Mouse (Mus musculus): ENCODE data around the gene Hnrnpr. TPM values are rescaled to one million over a fixed set of nuclear protein-coding genes. Genes with fewer than 3 reads are reported as not detected.

The Hnrnpr gene
- polyA plus RNA-seq, 1 experiment from 2014 or later, result 254 TPM

- peak overlapping the region; percentile 100 for H3K4me3 ChIP-seq (replicated peaks)
- H3K27me3 ChIP-seq, result no peaks in the 10 kb centered on the region
- WGBS, result under 1% methylated on average over 80 of the region's 81 CpGs
- peak overlapping the region; percentile 84 for H3K4me2 ChIP-seq (replicated peaks)
- peak overlapping the region; percentile 100 for H3K9ac ChIP-seq (replicated peaks)
- H3K27ac ChIP-seq, result peak overlapping the region; percentile 99
- ATAC-seq, result no peak
- H3K36me3 ChIP-seq, result no peaks in the 10 kb centered on the region
- H3K9me3 ChIP-seq, result no peaks in the 10 kb centered on the region
- H3K4me1 ChIP-seq (replicated peaks), result peaks cover 43% of the 10 kb centered on the region
Observed at GRCm38 (mm10) chr4:136311042-136311999, 579 bp downstream of the Hnrnpr start.

GRCm38 (mm10) chr4:136312616-136313015 lies 1.9 kb downstream of the Hnrnpr start:
- peaks cover 43% of the 10 kb centered on the region for H3K4me1 ChIP-seq (replicated peaks)
- H3K27me3 ChIP-seq, result no peaks in the 10 kb centered on the region
- no peak for ATAC-seq
- peak overlapping the region; percentile 100 for H3K9ac ChIP-seq (replicated peaks)
- H3K36me3 ChIP-seq, result peaks cover 10% of the 10 kb centered on the region
- no peaks in the 10 kb centered on the region for H3K9me3 ChIP-seq
- peak overlapping the region; percentile 84 for H3K4me2 ChIP-seq (replicated peaks)
- 25% methylated on average over 4 of the region's 4 CpGs for WGBS
- no peak overlapping the region for H3K27ac ChIP-seq
- peak overlapping the region; percentile 100 for H3K4me3 ChIP-seq (replicated peaks)

DNA sequence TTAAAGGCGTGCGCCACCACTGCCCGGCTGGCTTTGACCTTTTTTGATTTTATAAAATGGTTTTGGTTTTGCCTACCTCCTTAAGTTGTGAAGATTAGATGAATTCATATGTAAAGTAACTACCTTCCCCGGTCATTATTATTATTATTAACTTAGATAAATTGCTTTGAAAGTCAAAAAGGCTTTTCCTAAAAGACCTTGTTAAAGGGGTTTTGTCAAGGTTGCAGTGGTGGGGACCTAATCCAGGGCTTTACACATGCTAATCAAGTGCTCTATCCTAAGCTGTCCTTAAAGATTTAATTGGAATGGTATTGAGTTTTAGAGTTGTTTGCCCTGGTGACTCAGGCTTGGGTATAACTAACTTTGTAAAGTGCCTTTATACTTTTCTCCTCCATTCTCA lies 6.9 kb downstream of the Hnrnpr start:
- H3K27me3 ChIP-seq, result no peaks in the 10 kb centered on the region
- no peak for ATAC-seq
- no peak overlapping the region for H3K27ac ChIP-seq
- H3K4me2 ChIP-seq (replicated peaks), result no peak overlapping the region
- H3K36me3 ChIP-seq, result peaks cover 53% of the 10 kb centered on the region
- H3K4me3 ChIP-seq (replicated peaks), result no peak overlapping the region
- H3K9ac ChIP-seq (replicated peaks), result no peak overlapping the region
- whole genome bisulfite sequencing, result 55% methylated on average over 4 of the region's 4 CpGs
- H3K9me3 ChIP-seq, result no peaks in the 10 kb centered on the region
- peaks cover 24% of the 10 kb centered on the region for H3K4me1 ChIP-seq (replicated peaks)

GRCm38 (mm10) chr4:136320016-136320415 lies 9.3 kb downstream of the Hnrnpr start:
- Histone ChIP-seq H3K9ac (replicated peaks) (no peak overlapping the region), H3K27ac (no peak overlapping the region), H3K9me3 (no peaks in the 10 kb centered on the region), H3K27me3 (no peaks in the 10 kb centered on the region), H3K36me3 (peaks cover 64% of the 10 kb centered on the region), H3K4me1 (replicated peaks) (peaks cover 2% of the 10 kb centered on the region), H3K4me3 (replicated peaks) (no peak overlapping the region), H3K4me2 (replicated peaks) (no peak overlapping the region)
- WGBS, result 90% methylated on average over 4 of the region's 4 CpGs
- ATAC-seq, result no peak

- Histone ChIP-seq H3K4me1 (replicated peaks) (no peaks in the 10 kb centered on the region), H3K27ac (no peak overlapping the region), H3K36me3 (peaks cover 62% of the 10 kb centered on the region), H3K27me3 (no peaks in the 10 kb centered on the region), H3K9ac (replicated peaks) (no peak overlapping the region), H3K4me3 (replicated peaks) (no peak overlapping the region), H3K4me2 (replicated peaks) (no peak overlapping the region), H3K9me3 (no peaks in the 10 kb centered on the region)
- ATAC-seq, result no peak
- 79% methylated on average over 2 of the region's 2 CpGs for WGBS
Observed at GRCm38 (mm10) chr4:136324226-136324625, 13.5 kb downstream of the Hnrnpr start.

DNA sequence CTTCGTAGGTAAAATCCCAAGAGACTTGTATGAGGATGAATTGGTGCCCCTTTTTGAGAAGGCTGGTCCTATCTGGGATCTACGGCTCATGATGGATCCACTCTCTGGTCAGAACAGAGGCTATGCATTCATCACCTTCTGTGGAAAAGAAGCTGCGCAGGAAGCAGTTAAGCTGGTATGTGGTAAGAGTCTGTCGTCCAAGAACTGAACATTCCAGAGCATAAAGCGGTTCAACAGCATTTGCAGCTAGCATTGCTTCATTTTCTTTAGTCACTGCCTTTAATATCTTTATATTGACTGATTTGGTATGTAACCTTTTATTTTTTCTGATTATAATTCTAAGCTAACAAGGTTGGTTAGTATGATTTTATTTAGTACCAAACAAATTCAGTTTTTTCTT lies 16.5 kb downstream of the Hnrnpr start:
- ATAC-seq, result no peak
- no peaks in the 10 kb centered on the region for H3K4me1 ChIP-seq (replicated peaks)
- no peaks in the 10 kb centered on the region for H3K9me3 ChIP-seq
- H3K36me3 ChIP-seq, result peaks cover 53% of the 10 kb centered on the region
- no peak overlapping the region for H3K4me2 ChIP-seq (replicated peaks)
- no peak overlapping the region for H3K9ac ChIP-seq (replicated peaks)
- no peak overlapping the region for H3K4me3 ChIP-seq (replicated peaks)
- H3K27me3 ChIP-seq, result no peaks in the 10 kb centered on the region
- H3K27ac ChIP-seq, result no peak overlapping the region
- WGBS, result 91% methylated on average over 5 of the region's 5 CpGs

GRCm38 (mm10) chr4:136328115-136328514 lies 17.4 kb downstream of the Hnrnpr start:
- Histone ChIP-seq H3K27ac (no peak overlapping the region), H3K9ac (replicated peaks) (no peak overlapping the region), H3K9me3 (no peaks in the 10 kb centered on the region), H3K4me3 (replicated peaks) (no peak overlapping the region), H3K4me2 (replicated peaks) (no peak overlapping the region), H3K4me1 (replicated peaks) (no peaks in the 10 kb centered on the region), H3K36me3 (peaks cover 55% of the 10 kb centered on the region), H3K27me3 (no peaks in the 10 kb centered on the region)
- ATAC-seq, result no peak

GRCm38 (mm10) chr4:136331709-136332108 lies 21.0 kb downstream of the Hnrnpr start:
- Histone ChIP-seq H3K27ac (no peak overlapping the region), H3K4me3 (replicated peaks) (no peak overlapping the region), H3K36me3 (peaks cover 60% of the 10 kb centered on the region), H3K9ac (replicated peaks) (no peak overlapping the region), H3K4me1 (replicated peaks) (no peaks in the 10 kb centered on the region), H3K4me2 (replicated peaks) (no peak overlapping the region), H3K9me3 (no peaks in the 10 kb centered on the region), H3K27me3 (no peaks in the 10 kb centered on the region)
- ATAC-seq, result no peak
- 98% methylated on average over 3 of the region's 3 CpGs for WGBS

DNA sequence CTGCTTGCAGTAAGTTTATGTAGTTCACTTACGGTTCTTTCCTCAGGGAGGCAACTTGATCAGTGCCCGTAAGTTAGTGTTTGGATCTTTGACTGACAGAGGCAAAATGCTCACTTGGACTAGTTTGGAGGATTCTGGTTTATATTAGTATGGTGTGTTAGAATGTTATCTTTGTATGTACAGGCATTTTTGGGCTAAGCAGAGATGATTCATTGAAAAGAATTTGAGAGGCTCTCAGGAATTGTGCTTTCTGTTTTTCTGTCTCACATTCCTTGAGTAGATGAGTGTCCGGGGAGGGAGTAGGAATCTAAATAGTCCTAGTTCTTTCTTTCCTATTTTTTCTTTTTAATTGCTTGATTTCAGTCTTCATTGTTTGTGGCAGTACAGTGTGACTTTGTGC lies 22.4 kb downstream of the Hnrnpr start:
- no peak overlapping the region for H3K27ac ChIP-seq
- no peaks in the 10 kb centered on the region for H3K4me1 ChIP-seq (replicated peaks)
- peaks cover 62% of the 10 kb centered on the region for H3K36me3 ChIP-seq
- ATAC-seq, result no peak
- 91% methylated on average over 3 of the region's 3 CpGs for WGBS
- H3K4me3 ChIP-seq (replicated peaks), result no peak overlapping the region
- H3K9me3 ChIP-seq, result no peaks in the 10 kb centered on the region
- no peaks in the 10 kb centered on the region for H3K27me3 ChIP-seq
- H3K4me2 ChIP-seq (replicated peaks), result no peak overlapping the region
- H3K9ac ChIP-seq (replicated peaks), result no peak overlapping the region

GRCm38 (mm10) chr4:136335065-136335464 lies 24.3 kb downstream of the Hnrnpr start:
- Histone ChIP-seq H3K4me1 (replicated peaks) (no peaks in the 10 kb centered on the region), H3K27ac (no peak overlapping the region), H3K27me3 (no peaks in the 10 kb centered on the region), H3K36me3 (peaks cover 61% of the 10 kb centered on the region), H3K9ac (replicated peaks) (no peak overlapping the region), H3K4me3 (replicated peaks) (no peak overlapping the region), H3K9me3 (no peaks in the 10 kb centered on the region), H3K4me2 (replicated peaks) (no peak overlapping the region)
- ATAC-seq, result no peak
- 81% methylated on average over 2 of the region's 2 CpGs for WGBS

DNA sequence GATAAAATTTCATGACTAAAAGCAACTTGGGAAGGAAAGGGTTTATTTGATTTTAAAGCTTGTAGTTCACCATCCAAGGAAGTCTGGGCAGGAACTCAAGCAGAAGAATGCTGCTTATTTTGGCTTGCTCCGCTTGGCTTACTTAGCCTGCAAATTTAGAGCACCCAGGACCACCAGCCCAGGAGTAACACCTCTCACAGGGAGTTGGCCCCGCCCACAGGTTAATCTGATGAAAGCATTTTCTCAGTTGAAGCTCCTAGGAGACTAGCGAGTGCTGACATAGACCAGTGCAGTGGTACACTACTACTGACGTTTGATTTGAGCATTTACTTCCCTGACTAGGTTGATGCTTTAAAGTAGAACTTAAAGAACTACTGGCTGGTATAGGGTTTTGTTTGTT lies 26.4 kb downstream of the Hnrnpr start:
- no peak overlapping the region for H3K4me2 ChIP-seq (replicated peaks)
- no peak overlapping the region for H3K9ac ChIP-seq (replicated peaks)
- no peak overlapping the region for H3K4me3 ChIP-seq (replicated peaks)
- H3K4me1 ChIP-seq (replicated peaks), result no peaks in the 10 kb centered on the region
- no peak for ATAC-seq
- peaks cover 51% of the 10 kb centered on the region for H3K36me3 ChIP-seq
- H3K27me3 ChIP-seq, result no peaks in the 10 kb centered on the region
- H3K27ac ChIP-seq, result no peak overlapping the region
- 67% methylated on average over 4 of the region's 4 CpGs for WGBS
- no peaks in the 10 kb centered on the region for H3K9me3 ChIP-seq

- Histone ChIP-seq H3K27ac (no peak overlapping the region), H3K4me3 (replicated peaks) (no peak overlapping the region), H3K27me3 (no peaks in the 10 kb centered on the region), H3K9ac (replicated peaks) (no peak overlapping the region), H3K36me3 (peaks cover 62% of the 10 kb centered on the region), H3K9me3 (no peaks in the 10 kb centered on the region), H3K4me2 (replicated peaks) (no peak overlapping the region), H3K4me1 (replicated peaks) (no peaks in the 10 kb centered on the region)
- WGBS, result 92% methylated on average over 6 of the region's 6 CpGs
- no peak for ATAC-seq
Observed at GRCm38 (mm10) chr4:136349616-136350015, 38.9 kb downstream of the Hnrnpr start.

DNA sequence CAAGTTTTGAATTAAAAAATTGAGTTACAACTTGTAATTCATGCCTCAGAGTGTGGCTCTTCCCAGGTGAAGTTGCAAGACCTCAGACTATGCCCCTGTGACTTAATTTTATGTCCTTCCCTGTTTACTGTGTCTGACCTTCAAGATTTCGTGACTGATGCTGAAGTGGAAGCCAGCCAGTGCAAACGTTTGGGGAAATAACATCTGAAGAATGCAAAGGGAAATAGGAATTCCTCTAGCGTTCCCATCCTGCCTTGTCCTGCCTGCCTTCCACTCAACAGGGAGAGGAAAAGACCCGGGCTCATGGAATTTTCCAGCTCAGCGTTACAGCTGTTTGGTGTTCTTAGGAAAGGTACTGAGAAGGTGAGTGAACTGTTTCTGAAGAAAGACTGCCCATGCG lies 46.3 kb downstream of the Hnrnpr start:
- H3K4me1 ChIP-seq (replicated peaks), result no peaks in the 10 kb centered on the region
- H3K4me3 ChIP-seq (replicated peaks), result no peak overlapping the region
- WGBS, result 83% methylated on average over 6 of the region's 6 CpGs
- H3K36me3 ChIP-seq, result peaks cover 71% of the 10 kb centered on the region
- no peak overlapping the region for H3K9ac ChIP-seq (replicated peaks)
- H3K27me3 ChIP-seq, result no peaks in the 10 kb centered on the region
- no peak overlapping the region for H3K4me2 ChIP-seq (replicated peaks)
- no peak overlapping the region for H3K27ac ChIP-seq
- no peak for ATAC-seq
- no peaks in the 10 kb centered on the region for H3K9me3 ChIP-seq
